Mouse (Mus musculus) heart, adult 2 months (tissue): ENCODE results near the gene Eif5b. TPM values are rescaled to one million over a fixed set of nuclear protein-coding genes. Genes with fewer than 3 reads are reported as not detected.
"Not testable (repeated sequence)": the region's sequence is repeated elsewhere in the genome, so short reads cannot be mapped to it uniquely, and the experiment has no call there.

Experiments used
- DNase-seq, 2 experiments: peaks; one replicate each; pipeline ENCODE4 v3.0.0; 2021
- H3K27ac ChIP-seq: fragments of 200-600 bp; 2 replicates; pipeline ENCODE4 v1.8.1; 2022
- H3K27me3 ChIP-seq: fragments of 200-500 bp; 2 replicates; pipeline ENCODE4 v1.6.1; 2012; ENCODE audit warnings: mild to moderate bottlenecking, low read length, inconsistent platforms, mixed read lengths; ENCODE audit not compliant: control insufficient read depth, insufficient read depth
- H3K36me3 ChIP-seq: fragments of 200-500 bp; 2 replicates; pipeline ENCODE4 v1.6.1; 2012; ENCODE audit warnings: low read length, inconsistent platforms; ENCODE audit not compliant: control insufficient read depth, insufficient read depth
- H3K4me1 ChIP-seq: fragments of 200-500 bp; 2 replicates; pipeline ENCODE4 v1.6.1; 2011; ENCODE audit warnings: low read length; ENCODE audit not compliant: control insufficient read depth, insufficient read depth
- H3K4me3 ChIP-seq: fragments of 200-600 bp; 2 replicates; pipeline ENCODE4 v1.8.1; 2022
- H3K79me2 ChIP-seq: fragments of 200-500 bp; replicated peaks from 2 replicates; pipeline ENCODE4 v1.6.1; 2012; ENCODE audit warnings: mild to moderate bottlenecking, inconsistent platforms, low read length, moderate library complexity, mixed read lengths; ENCODE audit not compliant: control insufficient read depth, insufficient read depth
- H3K9ac ChIP-seq: fragments of 200-500 bp; 2 replicates; pipeline ENCODE4 v1.6.1; 2012; ENCODE audit warnings: low read depth, mild to moderate bottlenecking, control low read depth, inconsistent platforms, low read length, mixed read lengths
- CTCF ChIP-seq: fragments of 200-600 bp; IDR thresholded peaks from 2 replicates; pipeline ENCODE4 v1.8.1; 2022; ENCODE audit warnings: antibody characterized with exemption, mild to moderate bottlenecking, moderate library complexity
- EP300 ChIP-seq: fragments of 200-500 bp; IDR thresholded peaks from 2 replicates; pipeline ENCODE4 v1.6.1; 2011; ENCODE audit warnings: low read depth, low read length, control low read depth; ENCODE audit not compliant: insufficient read depth
- POLR2A ChIP-seq: fragments of 200-500 bp; IDR thresholded peaks from 2 replicates; pipeline ENCODE4 v1.6.1; 2011; ENCODE audit warnings: mild to moderate bottlenecking, low read depth, low read length, control low read depth; ENCODE audit not compliant: insufficient read depth
- WGBS: fragments of 180-500 bp; shearing (Covaris S2); methylation state at CpG from one replicate; pipeline ENCODE4 v1.1.7; 2018; 5-methylcytosine and 5-hydroxymethylcytosine counted together
- intact Hi-C: fragments of 180-260 bp; cut with DNase I; formaldehyde crosslinking; loops from one replicate; pipeline ENCODE4 v1.15.1; 2025
- polyA plus RNA-seq: library from polyadenylated mRNA; depleted of rRNA; stranded (reverse); fragments of >200 nt; gene quantifications from 2 replicates; pipeline ENCODE4 v1.2.3, GENCODE M21; 2012
- total RNA-seq, 2 experiments: library from RNA; stranded (reverse); gene quantifications; 2 replicates each; pipeline ENCODE4 v1.2.3; 2021

Gene Eif5b
- total and polyA plus RNA-seq, 3 experiments, result 8.6 to 54.0 (median 47.6) TPM

DNA sequence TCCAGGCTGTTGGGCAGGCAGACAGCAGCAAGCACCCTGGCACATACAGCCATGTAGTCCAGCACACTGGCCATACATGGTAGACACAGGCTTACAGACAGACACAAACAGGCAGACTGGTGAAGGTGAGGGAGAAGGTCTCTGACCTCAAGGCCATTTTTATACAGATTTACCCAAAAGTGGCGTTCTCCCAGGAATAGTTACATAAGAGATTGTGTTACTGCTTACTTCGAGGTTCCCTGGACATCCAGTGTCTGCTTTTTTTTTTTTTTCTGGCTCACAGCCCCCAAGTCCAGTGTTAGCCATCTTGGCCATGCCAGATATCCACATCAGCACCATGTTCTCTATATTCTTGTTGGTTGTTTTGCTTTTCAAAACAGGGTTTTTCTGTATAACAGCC lies 39.3 kb upstream of the Eif5b start:
- Histone ChIP-seq H3K36me3 (no peaks in the 10 kb centered on the region), H3K27me3 (no peaks in the 10 kb centered on the region), H3K4me1 (no peaks in the 10 kb centered on the region), H3K9ac (no peak overlapping the region), H3K27ac (no peak overlapping the region), H3K79me2 (no peaks in the 10 kb centered on the region), H3K4me3 (no peak overlapping the region)
- intact Hi-C loops, result no loop called here
- DNase-seq, result no peak
- WGBS, result 67% methylated on average over 2 of the region's 2 CpGs
- TF ChIP-seq CTCF, result no peak
- TF ChIP-seq POLR2A, result no peak
- TF ChIP-seq EP300, result no peak

- Histone ChIP-seq H3K79me2 (no peaks in the 10 kb centered on the region), H3K27me3 (no peaks in the 10 kb centered on the region), H3K4me1 (no peaks in the 10 kb centered on the region), H3K9ac (no peak overlapping the region), H3K27ac (no peak overlapping the region), H3K36me3 (no peaks in the 10 kb centered on the region), H3K4me3 (no peak overlapping the region)
- no peak for DNase-seq
- intact Hi-C loops, result no loop called here
- TF ChIP-seq CTCF (no peak), POLR2A (no peak), EP300 (no peak)
- 71% methylated on average over 5 of the region's 5 CpGs for WGBS
These were observed 38.3 kb upstream of the Eif5b start for GRCm38 (mm10) chr1:37959486-37959885.

GRCm38 (mm10) chr1:37965571-37965970 lies 32.2 kb upstream of the Eif5b start:
- intact Hi-C loops, result no loop called here
- H3K9ac ChIP-seq, result no peak overlapping the region
- no peaks in the 10 kb centered on the region for H3K27me3 ChIP-seq
- no peaks in the 10 kb centered on the region for H3K36me3 ChIP-seq
- TF ChIP-seq POLR2A, result no peak
- DNase-seq, result no peak
- no peaks in the 10 kb centered on the region for H3K4me1 ChIP-seq
- H3K27ac ChIP-seq, result no peak overlapping the region
- no peak overlapping the region for H3K4me3 ChIP-seq
- WGBS, result 64% methylated on average over 10 of the region's 10 CpGs
- H3K79me2 ChIP-seq, result no peaks in the 10 kb centered on the region

DNA sequence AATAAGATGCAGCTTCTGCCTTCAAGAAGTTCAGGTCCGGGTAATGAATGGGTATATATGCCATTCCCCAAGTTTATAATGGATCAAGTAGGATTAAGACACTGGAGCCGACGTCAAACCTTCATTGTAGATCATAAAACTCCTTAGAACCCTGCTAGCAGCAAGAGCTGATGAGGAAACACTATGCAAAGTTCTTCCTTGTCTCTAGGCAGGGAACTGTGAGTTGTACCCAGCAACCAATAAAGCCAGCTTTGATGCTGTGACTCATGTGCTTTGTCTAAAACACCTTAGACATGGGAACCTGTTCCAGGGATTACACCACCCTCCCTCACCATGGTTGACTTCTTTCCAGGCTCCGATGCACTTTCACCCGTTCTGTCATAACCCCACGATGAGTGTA lies 29.1 kb upstream of the Eif5b start:
- Histone ChIP-seq H3K9ac (no peak overlapping the region), H3K79me2 (no peaks in the 10 kb centered on the region), H3K27ac (no peak overlapping the region), H3K27me3 (no peaks in the 10 kb centered on the region), H3K4me3 (no peak overlapping the region), H3K36me3 (no peaks in the 10 kb centered on the region), H3K4me1 (no peaks in the 10 kb centered on the region)
- 83% methylated on average over 6 of the region's 6 CpGs for WGBS
- TF ChIP-seq CTCF (no peak), POLR2A (no peak), EP300 (no peak)
- intact Hi-C loops, result no loop called here
- DNase-seq, result no peak

- intact Hi-C loops, result loop anchor here (5.0 kb wide), 1 partner anchor 299 kb away; no protein-coding TSS in a partner anchor
- no peaks in the 10 kb centered on the region for H3K27me3 ChIP-seq
- DNase-seq, result no peak
- H3K27ac ChIP-seq, result no peak overlapping the region
- H3K36me3 ChIP-seq, result no peaks in the 10 kb centered on the region
- H3K79me2 ChIP-seq, result no peaks in the 10 kb centered on the region
- WGBS, result 36% methylated on average over 4 of the region's 4 CpGs
- H3K4me1 ChIP-seq, result no peaks in the 10 kb centered on the region
- TF ChIP-seq CTCF (no peak), EP300 (no peak), POLR2A (no peak)
- H3K9ac ChIP-seq, result no peak overlapping the region
- no peak overlapping the region for H3K4me3 ChIP-seq
These were observed 26.3 kb upstream of the Eif5b start for GRCm38 (mm10) chr1:37971520-37971919.

DNA sequence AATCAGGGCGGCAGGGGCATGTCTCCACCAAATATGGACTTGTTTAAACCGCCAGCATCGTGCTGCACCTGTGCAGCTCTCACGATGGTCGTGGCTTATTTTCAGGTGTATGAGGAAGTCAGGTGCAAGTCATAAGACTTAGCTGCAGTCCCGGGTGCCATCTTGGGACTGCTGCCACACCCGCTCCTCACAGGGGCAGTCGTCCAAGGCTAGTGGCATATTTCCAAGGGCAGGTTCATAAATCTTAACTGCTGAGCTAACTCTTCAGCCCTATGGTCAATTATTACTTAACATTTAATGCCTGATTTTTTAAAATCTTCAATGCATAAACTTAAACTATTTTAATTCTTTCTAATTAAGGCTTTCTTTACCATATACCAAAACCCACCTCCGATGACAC lies 21.1 kb upstream of the Eif5b start:
- H3K27ac ChIP-seq, H3K36me3 ChIP-seq, H3K4me3 ChIP-seq, H3K79me2 ChIP-seq, DNase-seq, H3K27me3 ChIP-seq, H3K9ac ChIP-seq, intact Hi-C loops, H3K4me1 ChIP-seq: not testable (repeated sequence)
- 69% methylated on average over 9 of the region's 9 CpGs for WGBS

DNA sequence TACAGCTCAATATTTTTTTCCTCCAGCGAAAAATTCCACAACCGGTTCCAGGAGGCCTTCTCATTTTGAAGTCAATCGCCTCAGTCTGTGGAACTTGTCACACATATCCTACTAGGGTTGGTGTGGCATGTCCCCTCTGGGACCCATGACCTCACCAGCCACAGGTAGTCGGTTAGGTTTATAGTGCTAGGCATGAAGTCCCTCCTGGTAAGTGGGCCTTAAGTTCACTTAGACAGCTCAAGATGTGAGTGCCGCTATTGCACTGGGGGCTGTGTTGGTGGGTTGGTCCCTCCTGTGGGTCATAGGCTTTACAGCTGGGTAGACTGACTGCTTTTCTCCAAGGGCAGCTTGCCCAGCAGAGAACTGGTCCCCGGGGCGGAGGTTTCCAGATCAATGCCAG lies 20.5 kb upstream of the Eif5b start:
- no peak for DNase-seq
- Histone ChIP-seq H3K4me3 (no peak overlapping the region), H3K27ac (no peak overlapping the region), H3K79me2 (no peaks in the 10 kb centered on the region), H3K9ac (no peak overlapping the region), H3K27me3 (no peaks in the 10 kb centered on the region), H3K4me1 (no peaks in the 10 kb centered on the region), H3K36me3 (no peaks in the 10 kb centered on the region)
- WGBS, result 92% methylated on average over 7 of the region's 7 CpGs
- intact Hi-C loops, result no loop called here
- TF ChIP-seq CTCF (no peak), POLR2A (no peak), EP300 (no peak)
